Comparison of ENCODE assay signal across 21 mouse cellular contexts in the genomic region with DNA sequence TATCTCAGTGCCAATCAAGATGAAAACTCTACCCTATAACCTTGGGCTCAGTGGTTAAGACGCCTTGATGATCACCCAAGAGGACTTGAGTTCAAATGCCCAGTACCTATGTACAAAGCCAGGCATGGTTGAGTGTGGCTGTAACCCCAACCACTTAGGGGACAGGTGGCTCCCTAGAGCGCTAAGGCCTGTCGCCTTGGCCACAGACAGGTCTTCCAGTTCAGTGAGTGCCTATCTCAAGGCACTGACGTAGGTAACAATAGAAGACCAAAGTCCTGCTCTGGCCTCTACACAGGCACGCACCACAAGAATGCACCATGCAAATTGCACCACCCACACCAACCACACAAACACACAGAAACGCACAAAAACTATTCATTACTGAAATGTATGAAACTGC. TPM values are rescaled to one million over a fixed set of nuclear protein-coding genes. Genes with fewer than 3 reads are reported as not detected.
DNase-seq lines count a peak whose midpoint lies in the region; ATAC-seq and TF ChIP-seq lines count a peak whose summit lies in the region.
"Had no signal": no experiment of that assay in that cellular context is flagged by ENCODE, and none has a peak within 500 bp of the region (broad histone marks: within the 10 kb centered on the region; RNA-seq: fewer than 3 reads in every experiment).

No protein-coding gene starts in this region.

- intact Hi-C loops in gastrocnemius, adult 2 months (cut with DNase I): no loop called here
- intact Hi-C loops in gastrocnemius, postnatal 36 days (cut with DNase I): no loop called here

- no peaks in the 10 kb centered on the region for H3K9me3 ChIP-seq in liver, embryonic 12.5 days (replicated peaks)
- H3K9me3 ChIP-seq: limb, embryonic 10.5 days; midbrain, embryonic 10.5 days had no signal

- peaks cover 76% of the 10 kb centered on the region for H3K4me1 ChIP-seq in liver, embryonic 12.5 days

- H3K36me3 ChIP-seq in liver, embryonic 12.5 days: no peaks in the 10 kb centered on the region
- H3K36me3 ChIP-seq: limb, embryonic 10.5 days; midbrain, embryonic 10.5 days had no signal

- ATAC-seq in liver, embryonic 12.5 days: no peak
- ATAC-seq: forebrain, embryonic 14.5 days had no signal

- 68% methylated on average over 6 of the region's 6 CpGs for WGBS in liver, embryonic 12.5 days (ENCODE audit: insufficient replicate concordance)

- H3K4me3 ChIP-seq in gastrocnemius, adult 2 months: no peak overlapping the region
- H3K4me3 ChIP-seq in liver, embryonic 12.5 days: no peak overlapping the region
- H3K4me3 ChIP-seq: erythroblast, embryonic 14.5 days; left cerebral cortex, adult 2 months; limb, embryonic 10.5 days; midbrain, embryonic 10.5 days had no signal

- H3K27ac ChIP-seq in gastrocnemius, adult 2 months: peak overlapping the region; percentile 16; the same call in 1 of the 2 replicates
- H3K27ac ChIP-seq in liver, embryonic 12.5 days: peak overlapping the region; percentile 51; the same call in 1 of the 2 replicates
- H3K27ac ChIP-seq: hindbrain, embryonic 14.5 days; left cerebral cortex, adult 2 months; limb, embryonic 10.5 days; midbrain, embryonic 10.5 days had no signal

- TF ChIP-seq CTCF in gastrocnemius, adult 2 months (IDR thresholded peaks at IDR 0.05): no peak

- no peak overlapping the region for H3K9ac ChIP-seq in liver, embryonic 12.5 days
- H3K9ac ChIP-seq: hindbrain, embryonic 14.5 days had no signal

- no peaks in the 10 kb centered on the region for H3K27me3 ChIP-seq in liver, embryonic 12.5 days (replicated peaks)

- no peak for DNase-seq in gastrocnemius, adult 2 months
- DNase-seq in gastrocnemius, postnatal 36 days: no peak
- DNase-seq in retina, postnatal 1 day: peak; percentile 13
- no peak for DNase-seq in retina, embryonic 14.5 days (ENCODE audit: low spot score)
- no peak for DNase-seq in layer of hippocampus, adult 9-10 months (ENCODE audit: low spot score)
- DNase-seq in layer of hippocampus, postnatal 25 days (ENCODE audit: extremely low spot score in 1 of 2, low spot score in 1 of 2): no peak
- no peak for DNase-seq in thymus, postnatal 10 days (ENCODE audit: low spot score in 2 of 2)
- DNase-seq: adrenal gland, postnatal 14 days; heart, postnatal 14 days; kidney, adult 11 months; kidney, postnatal 4 days; lung, adult 18-20 months; thymus, adult 2 months had no signal

- H3K4me2 ChIP-seq in liver, embryonic 12.5 days: peak overlapping the region; percentile 18; the same call in 1 of the 2 replicates
- H3K4me2 ChIP-seq: heart, embryonic 11.5 days; hindbrain, embryonic 14.5 days had no signal

RNA-seq across cellular contexts. Expression of a gene that starts 9.3 kb away (rescaled TPM):
- total RNA-seq in gastrocnemius, adult 2 months (2021): 1 to 10 TPM; 9.2 to 9.9 TPM
- 1 to 10 TPM; 7.0 to 8.9 TPM for total RNA-seq in gastrocnemius, postnatal 36 days (2021)
- 6.4 and 6.6 TPM in 2 replicates for polyA plus RNA-seq in liver, embryonic 12.5 days (2016; fragmentation: Nextera tagmentation; extraction: Ambion mirVana)
- total RNA-seq in layer of hippocampus, postnatal 25 days (2021): 10 to 100 TPM; 14.9 to 18.5 TPM
